Mouse (Mus musculus): ENCODE results near the gene Cfap65. TPM values are rescaled to one million over a fixed set of nuclear protein-coding genes. Genes with fewer than 3 reads are reported as not detected.

Gene Cfap65
- polyA plus RNA-seq, 1 experiment = 2.6 TPM

- TF ChIP-seq CTCF (IDR thresholded peaks at IDR 0.05; ENCODE audit: borderline replicate concordance, insufficient read depth, low read depth, low read length) (peak; percentile 25; the same call in 1 of the 2 replicates), POLR2A (IDR thresholded peaks at IDR 0.05; ENCODE audit: borderline replicate concordance, insufficient read depth, low read length) (no peak)
- DNase-seq = no peak
- Histone ChIP-seq H3K4me1 (ENCODE audit: control insufficient read depth, insufficient read depth, low read length) (no peaks in the 10 kb centered on the region), H3K27ac (ENCODE audit: insufficient read depth, low read length) (no peak overlapping the region), H3K27me3 (ENCODE audit: control insufficient read depth, insufficient read depth, low read length) (no peaks in the 10 kb centered on the region), H3K4me3 (replicated peaks; ENCODE audit: insufficient read depth, low read depth, low read length) (no peak overlapping the region)
Measured at GRCm38 (mm10) chr1:74861783-74862182, 73.6 kb downstream of the Cfap65 start.

- peak; percentile 19 to 22 for DNase-seq
- H3K4me3 ChIP-seq (replicated peaks; ENCODE audit: insufficient read depth, low read depth, low read length) = no peak overlapping the region
- H3K27me3 ChIP-seq (ENCODE audit: control insufficient read depth, insufficient read depth, low read length) = no peaks in the 10 kb centered on the region
- H3K27ac ChIP-seq (ENCODE audit: insufficient read depth, low read length) = no peak overlapping the region
- 36% methylated on average over 6 of the region's 6 CpGs for WGBS
- TF ChIP-seq CTCF (IDR thresholded peaks at IDR 0.05; ENCODE audit: borderline replicate concordance, insufficient read depth, low read depth, low read length) (no peak), POLR2A (IDR thresholded peaks at IDR 0.05; ENCODE audit: borderline replicate concordance, insufficient read depth, low read length) (no peak)
- no peaks in the 10 kb centered on the region for H3K4me1 ChIP-seq (ENCODE audit: control insufficient read depth, insufficient read depth, low read length)
Measured at GRCm38 (mm10) chr1:74859223-74859984, 76.0 kb downstream of the Cfap65 start.

- no peak for TF ChIP-seq POLR2A (IDR thresholded peaks at IDR 0.05; ENCODE audit: borderline replicate concordance, insufficient read depth, low read length)
- TF ChIP-seq CTCF (IDR thresholded peaks at IDR 0.05; ENCODE audit: borderline replicate concordance, insufficient read depth, low read depth, low read length) = no peak
- Histone ChIP-seq H3K27ac (ENCODE audit: insufficient read depth, low read length) (no peak overlapping the region), H3K27me3 (ENCODE audit: control insufficient read depth, insufficient read depth, low read length) (no peaks in the 10 kb centered on the region), H3K4me3 (replicated peaks; ENCODE audit: insufficient read depth, low read depth, low read length) (peak overlapping the region; percentile 64), H3K4me1 (ENCODE audit: control insufficient read depth, insufficient read depth, low read length) (no peaks in the 10 kb centered on the region)
- no peak for DNase-seq
- WGBS = 2% methylated on average over 16 of the region's 16 CpGs
Measured at GRCm38 (mm10) chr1:74858805-74859204, 76.6 kb downstream of the Cfap65 start.

- H3K27me3 ChIP-seq (ENCODE audit: control insufficient read depth, insufficient read depth, low read length) = no peaks in the 10 kb centered on the region
- H3K27ac ChIP-seq (ENCODE audit: insufficient read depth, low read length) = peak overlapping the region; percentile 93
- DNase-seq = peak; percentile 97 to 98
- TF ChIP-seq POLR2A (IDR thresholded peaks at IDR 0.05; ENCODE audit: borderline replicate concordance, insufficient read depth, low read length) (peak; percentile 82), CTCF (IDR thresholded peaks at IDR 0.05; ENCODE audit: borderline replicate concordance, insufficient read depth, low read depth, low read length) (no peak)
- no peaks in the 10 kb centered on the region for H3K4me1 ChIP-seq (ENCODE audit: control insufficient read depth, insufficient read depth, low read length)
- WGBS = under 1% methylated on average over 29 of the region's 29 CpGs
- peak overlapping the region; percentile 83 for H3K4me3 ChIP-seq (replicated peaks; ENCODE audit: insufficient read depth, low read depth, low read length)
Measured at GRCm38 (mm10) chr1:74858171-74858719, 77.2 kb downstream of the Cfap65 start.

GRCm38 (mm10) chr1:74857677-74858076 lies 77.7 kb downstream of the Cfap65 start:
- peak overlapping the region; percentile 93 for H3K27ac ChIP-seq (ENCODE audit: insufficient read depth, low read length)
- no peaks in the 10 kb centered on the region for H3K4me1 ChIP-seq (ENCODE audit: control insufficient read depth, insufficient read depth, low read length)
- TF ChIP-seq POLR2A (IDR thresholded peaks at IDR 0.05; ENCODE audit: borderline replicate concordance, insufficient read depth, low read length) (no peak), CTCF (IDR thresholded peaks at IDR 0.05; ENCODE audit: borderline replicate concordance, insufficient read depth, low read depth, low read length) (no peak)
- peak overlapping the region; percentile 83 for H3K4me3 ChIP-seq (replicated peaks; ENCODE audit: insufficient read depth, low read depth, low read length)
- 22% methylated on average over 4 of the region's 4 CpGs for WGBS
- DNase-seq = peak; percentile 34 to 40
- H3K27me3 ChIP-seq (ENCODE audit: control insufficient read depth, insufficient read depth, low read length) = no peaks in the 10 kb centered on the region

GRCm38 (mm10) chr1:74857201-74857600 lies 78.2 kb downstream of the Cfap65 start:
- 21% methylated on average over 20 of the region's 20 CpGs for WGBS
- Histone ChIP-seq H3K27me3 (ENCODE audit: control insufficient read depth, insufficient read depth, low read length) (no peaks in the 10 kb centered on the region), H3K4me3 (replicated peaks; ENCODE audit: insufficient read depth, low read depth, low read length) (peak overlapping the region; percentile 83), H3K4me1 (ENCODE audit: control insufficient read depth, insufficient read depth, low read length) (no peaks in the 10 kb centered on the region), H3K27ac (ENCODE audit: insufficient read depth, low read length) (peak overlapping the region; percentile 93; the same call in 1 of the 2 replicates)
- peak; percentile 34 to 46 for DNase-seq
- TF ChIP-seq CTCF (IDR thresholded peaks at IDR 0.05; ENCODE audit: borderline replicate concordance, insufficient read depth, low read depth, low read length) (no peak), POLR2A (IDR thresholded peaks at IDR 0.05; ENCODE audit: borderline replicate concordance, insufficient read depth, low read length) (no peak)

- 5% methylated on average over 7 of the region's 7 CpGs for WGBS
- peak; percentile 43 to 52 for DNase-seq
- peak overlapping the region; percentile 73 for H3K4me3 ChIP-seq (replicated peaks; ENCODE audit: insufficient read depth, low read depth, low read length)
- H3K27me3 ChIP-seq (ENCODE audit: control insufficient read depth, insufficient read depth, low read length) = no peaks in the 10 kb centered on the region
- TF ChIP-seq POLR2A (IDR thresholded peaks at IDR 0.05; ENCODE audit: borderline replicate concordance, insufficient read depth, low read length) (peak; percentile 17; the same call in 1 of the 2 replicates), CTCF (IDR thresholded peaks at IDR 0.05; ENCODE audit: borderline replicate concordance, insufficient read depth, low read depth, low read length) (no peak)
- no peaks in the 10 kb centered on the region for H3K4me1 ChIP-seq (ENCODE audit: control insufficient read depth, insufficient read depth, low read length)
- peak overlapping the region; percentile 22; the same call in 1 of the 2 replicates for H3K27ac ChIP-seq (ENCODE audit: insufficient read depth, low read length)
Measured at GRCm38 (mm10) chr1:74856791-74857190, 78.6 kb downstream of the Cfap65 start.

- no peaks in the 10 kb centered on the region for H3K4me1 ChIP-seq (ENCODE audit: control insufficient read depth, insufficient read depth, low read length)
Measured at GRCm38 (mm10) chr1:74856439-74856720, 79.0 kb downstream of the Cfap65 start.

More at GRCm38 (mm10) chr1:74856439-74856720, 79.0 kb downstream of the Cfap65 start:
- peak in 1 of 2 experiments; percentile 48 for DNase-seq
- Histone ChIP-seq H3K27me3 (ENCODE audit: control insufficient read depth, insufficient read depth, low read length) (no peaks in the 10 kb centered on the region), H3K4me3 (replicated peaks; ENCODE audit: insufficient read depth, low read depth, low read length) (peak overlapping the region; percentile 73), H3K27ac (ENCODE audit: insufficient read depth, low read length) (peak overlapping the region; percentile 22; the same call in 1 of the 2 replicates)
- 6% methylated on average over 11 of the region's 11 CpGs for WGBS
- TF ChIP-seq POLR2A (IDR thresholded peaks at IDR 0.05; ENCODE audit: borderline replicate concordance, insufficient read depth, low read length) (no peak), CTCF (IDR thresholded peaks at IDR 0.05; ENCODE audit: borderline replicate concordance, insufficient read depth, low read depth, low read length) (no peak)
